Mouse (Mus musculus): ENCODE data around the gene Glt8d1. TPM values are rescaled to one million over a fixed set of nuclear protein-coding genes. Genes with fewer than 3 reads are reported as not detected.

Glt8d1 gene
- 15.1 and 17.1 TPM in 2 replicates for polyA plus RNA-seq (2015; fragmentation: Nextera tagmentation; extraction: Ambion mirVana)

- peak within 1 kb of the TSS; percentile 94 for H3K27ac ChIP-seq (replicated peaks)
- peaks cover 28% of the 10 kb centered on the region for H3K4me1 ChIP-seq (replicated peaks)
- H3K4me3 ChIP-seq (replicated peaks): peak within 1 kb of the TSS; percentile 98
- peak; percentile 90 for ATAC-seq (ENCODE audit: insufficient read depth)
- H3K27me3 ChIP-seq: no peaks in the 10 kb centered on the region
- under 1% methylated on average over 84 of the region's 84 CpGs for WGBS (ENCODE audit: insufficient replicate concordance)
- H3K36me3 ChIP-seq (replicated peaks): peaks cover 17% of the 10 kb centered on the region
- peak within 1 kb of the TSS; percentile 79 for H3K4me2 ChIP-seq
- peak within 1 kb of the TSS; percentile 85 for H3K9ac ChIP-seq
- H3K9me3 ChIP-seq (replicated peaks): no peaks in the 10 kb centered on the region
Observed at GRCm38 (mm10) chr14:31001307-31002205, at the start of gene Glt8d1, which contains the start of gene Spcs1. Glt8d1 (plus strand) TSS chr14:31001400. Spcs1 (minus strand) TSS chr14:31001672.

- no peak overlapping the region for H3K27ac ChIP-seq (replicated peaks)
- H3K27me3 ChIP-seq: no peaks in the 10 kb centered on the region
- H3K4me1 ChIP-seq (replicated peaks): peaks cover 9% of the 10 kb centered on the region; the same call in 1 of the 2 replicates
- peaks cover 6% of the 10 kb centered on the region; the same call in 1 of the 2 replicates for H3K36me3 ChIP-seq (replicated peaks)
- no peaks in the 10 kb centered on the region for H3K9me3 ChIP-seq (replicated peaks)
- H3K4me2 ChIP-seq: no peak overlapping the region
- WGBS (ENCODE audit: insufficient replicate concordance): 50% methylated on average over 2 of the region's 2 CpGs
- no peak overlapping the region for H3K9ac ChIP-seq
- no peak overlapping the region for H3K4me3 ChIP-seq (replicated peaks)
- no peak for ATAC-seq (ENCODE audit: insufficient read depth)
Observed at GRCm38 (mm10) chr14:30958517-30958916, 42.7 kb upstream of the Glt8d1 start.

GRCm38 (mm10) chr14:30959031-30959430 is 42.2 kb upstream of the Glt8d1 start:
- 49% methylated on average over 4 of the region's 4 CpGs for WGBS (ENCODE audit: insufficient replicate concordance)

GRCm38 (mm10) chr14:30960366-30960765 is 40.8 kb upstream of the Glt8d1 start:
- H3K27ac ChIP-seq (replicated peaks): no peak overlapping the region
- H3K36me3 ChIP-seq (replicated peaks): peaks cover 6% of the 10 kb centered on the region; the same call in 1 of the 2 replicates
- no peaks in the 10 kb centered on the region for H3K9me3 ChIP-seq (replicated peaks)
- 78% methylated on average over 1 of the region's 1 CpGs for WGBS (ENCODE audit: insufficient replicate concordance)
- H3K27me3 ChIP-seq: no peaks in the 10 kb centered on the region
- no peak overlapping the region; the same call in 1 of the 2 replicates for H3K9ac ChIP-seq
- no peak overlapping the region for H3K4me3 ChIP-seq (replicated peaks)
- H3K4me1 ChIP-seq (replicated peaks): peaks cover 9% of the 10 kb centered on the region; the same call in 1 of the 2 replicates
- H3K4me2 ChIP-seq: no peak overlapping the region
- no peak for ATAC-seq (ENCODE audit: insufficient read depth)

More at GRCm38 (mm10) chr14:30959031-30959430, 42.2 kb upstream of the Glt8d1 start:
- Histone ChIP-seq H3K9ac (no peak overlapping the region), H3K4me3 (replicated peaks) (no peak overlapping the region), H3K36me3 (replicated peaks) (peaks cover 6% of the 10 kb centered on the region; the same call in 1 of the 2 replicates), H3K9me3 (replicated peaks) (no peaks in the 10 kb centered on the region), H3K4me2 (no peak overlapping the region), H3K27me3 (no peaks in the 10 kb centered on the region), H3K27ac (replicated peaks) (no peak overlapping the region), H3K4me1 (replicated peaks) (peaks cover 9% of the 10 kb centered on the region; the same call in 1 of the 2 replicates)
- ATAC-seq (ENCODE audit: insufficient read depth): no peak

- 61% methylated on average over 6 of the region's 6 CpGs for WGBS (ENCODE audit: insufficient replicate concordance)
- H3K27ac ChIP-seq (replicated peaks): no peak overlapping the region
- no peaks in the 10 kb centered on the region for H3K36me3 ChIP-seq (replicated peaks)
- no peaks in the 10 kb centered on the region for H3K9me3 ChIP-seq (replicated peaks)
- H3K9ac ChIP-seq: no peak overlapping the region
- H3K27me3 ChIP-seq: no peaks in the 10 kb centered on the region
- no peak overlapping the region for H3K4me2 ChIP-seq
- H3K4me3 ChIP-seq (replicated peaks): no peak overlapping the region
- H3K4me1 ChIP-seq (replicated peaks): no peaks in the 10 kb centered on the region
- no peak for ATAC-seq (ENCODE audit: insufficient read depth)
Observed at GRCm38 (mm10) chr14:30974204-30974603, 27.0 kb upstream of the Glt8d1 start.

GRCm38 (mm10) chr14:30976222-30976621 is 25.0 kb upstream of the Glt8d1 start:
- Histone ChIP-seq H3K27ac (replicated peaks) (peak overlapping the region; percentile 29; the same call in 1 of the 2 replicates), H3K4me2 (no peak overlapping the region), H3K27me3 (no peaks in the 10 kb centered on the region), H3K4me3 (replicated peaks) (no peak overlapping the region), H3K36me3 (replicated peaks) (0 out of 2 replicates have a peak, but pooled peaks cover 4% of the 10 kb centered on the region), H3K9me3 (replicated peaks) (no peaks in the 10 kb centered on the region), H3K4me1 (replicated peaks) (no peaks in the 10 kb centered on the region), H3K9ac (no peak overlapping the region)
- peak; percentile 22; the same call in 1 of the 2 replicates for ATAC-seq (ENCODE audit: insufficient read depth)
- 52% methylated on average over 3 of the region's 3 CpGs for WGBS (ENCODE audit: insufficient replicate concordance)

GRCm38 (mm10) chr14:30996417-30996816 is 4.8 kb upstream of the Glt8d1 start:
- Histone ChIP-seq H3K4me1 (replicated peaks) (peaks cover 19% of the 10 kb centered on the region), H3K9me3 (replicated peaks) (no peaks in the 10 kb centered on the region), H3K4me2 (no peak overlapping the region), H3K36me3 (replicated peaks) (peaks cover 17% of the 10 kb centered on the region), H3K27me3 (no peaks in the 10 kb centered on the region), H3K9ac (no peak overlapping the region), H3K27ac (replicated peaks) (no peak overlapping the region), H3K4me3 (replicated peaks) (no peak overlapping the region)
- ATAC-seq (ENCODE audit: insufficient read depth): no peak

GRCm38 (mm10) chr14:31000356-31000755 is 844 bp upstream of the Glt8d1 start:
- Histone ChIP-seq H3K9ac (peak overlapping the region; percentile 85), H3K27me3 (no peaks in the 10 kb centered on the region), H3K9me3 (replicated peaks) (no peaks in the 10 kb centered on the region), H3K36me3 (replicated peaks) (peaks cover 17% of the 10 kb centered on the region), H3K4me3 (replicated peaks) (peak overlapping the region; percentile 98), H3K4me2 (peak overlapping the region; percentile 79), H3K4me1 (replicated peaks) (peaks cover 28% of the 10 kb centered on the region), H3K27ac (replicated peaks) (peak overlapping the region; percentile 94)
- ATAC-seq (ENCODE audit: insufficient read depth): no peak
- WGBS (ENCODE audit: insufficient replicate concordance): 47% methylated on average over 10 of the region's 10 CpGs

- Histone ChIP-seq H3K9me3 (replicated peaks) (no peaks in the 10 kb centered on the region), H3K9ac (peak overlapping the region; percentile 85), H3K27me3 (no peaks in the 10 kb centered on the region), H3K4me3 (replicated peaks) (peak overlapping the region; percentile 98), H3K36me3 (replicated peaks) (peaks cover 17% of the 10 kb centered on the region), H3K4me2 (peak overlapping the region; percentile 79), H3K27ac (replicated peaks) (peak overlapping the region; percentile 94), H3K4me1 (replicated peaks) (peaks cover 28% of the 10 kb centered on the region)
- no peak for ATAC-seq (ENCODE audit: insufficient read depth)
- whole genome bisulfite sequencing (ENCODE audit: insufficient replicate concordance): under 1% methylated on average over 21 of the region's 21 CpGs
Observed at GRCm38 (mm10) chr14:31000816-31001306, 339 bp upstream of the Glt8d1 start.

GRCm38 (mm10) chr14:31004527-31004926 is 3.3 kb downstream of the Glt8d1 start:
- 50% methylated on average over 2 of the region's 2 CpGs for WGBS (ENCODE audit: insufficient replicate concordance)
- no peak for ATAC-seq (ENCODE audit: insufficient read depth)
- no peaks in the 10 kb centered on the region for H3K9me3 ChIP-seq (replicated peaks)
- H3K36me3 ChIP-seq (replicated peaks): peaks cover 13% of the 10 kb centered on the region
- H3K4me3 ChIP-seq (replicated peaks): no peak overlapping the region
- no peak overlapping the region for H3K4me2 ChIP-seq
- H3K9ac ChIP-seq: no peak overlapping the region
- no peak overlapping the region for H3K27ac ChIP-seq (replicated peaks)
- H3K4me1 ChIP-seq (replicated peaks): peaks cover 40% of the 10 kb centered on the region
- H3K27me3 ChIP-seq: no peaks in the 10 kb centered on the region

GRCm38 (mm10) chr14:31006779-31007178 is 5.6 kb downstream of the Glt8d1 start:
- Histone ChIP-seq H3K4me3 (replicated peaks) (no peak overlapping the region), H3K27me3 (no peaks in the 10 kb centered on the region), H3K27ac (replicated peaks) (peak overlapping the region; percentile 51), H3K9ac (0 out of 2 replicates have a peak overlapping the region, but pooled peaks have one; percentile 0), H3K4me2 (no peak overlapping the region), H3K36me3 (replicated peaks) (peaks cover 36% of the 10 kb centered on the region), H3K9me3 (replicated peaks) (no peaks in the 10 kb centered on the region), H3K4me1 (replicated peaks) (peaks cover 29% of the 10 kb centered on the region)
- peak; percentile 61; the same call in 1 of the 2 replicates for ATAC-seq (ENCODE audit: insufficient read depth)
- 37% methylated on average over 5 of the region's 5 CpGs for WGBS (ENCODE audit: insufficient replicate concordance)

All from liver, embryonic 15.5 days (tissue).